Mouse (Mus musculus) layer of hippocampus, postnatal 36 days (tissue): Measurements from ENCODE around the gene Sbno2. TPM values are rescaled to one million over a fixed set of nuclear protein-coding genes. Genes with fewer than 3 reads are reported as not detected.

Experiments
- DNase-seq, 2 experiments: peaks; one replicate each; pipeline ENCODE4 v3.0.0; 2022
- total RNA-seq, 2 experiments: library from RNA; stranded (reverse); gene quantifications; 2 replicates each; pipeline ENCODE4 v1.2.3; 2021

Gene Sbno2
- total RNA-seq, 2 experiments from 2014 or later = 17.2 to 20.7 TPM

DNA sequence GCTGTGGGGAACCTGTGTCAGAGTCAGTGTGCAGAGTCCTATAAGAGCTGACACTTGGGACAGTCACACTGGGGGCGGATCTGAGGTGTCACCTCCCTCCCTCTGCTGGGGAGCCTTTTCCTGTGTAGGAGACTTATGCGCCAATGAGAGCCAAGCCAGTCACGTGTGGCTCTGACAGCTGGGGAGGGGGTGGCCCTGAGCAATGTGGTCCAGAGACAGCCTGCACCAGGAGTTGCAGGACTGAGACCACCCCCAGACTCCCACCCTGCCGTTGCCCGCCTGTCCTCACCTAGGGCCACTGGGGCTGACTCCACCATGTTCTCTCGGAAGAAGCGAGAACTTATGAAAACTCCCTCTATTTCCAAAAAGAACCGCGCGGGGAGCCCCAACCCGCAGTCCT is 88.9 kb downstream of the Sbno2 start, which contains the start of gene Arhgap45:
Gene Arhgap45, plus strand, starts transcription at position 143 of the 400 bp plus-strand sequence.
- no peak for DNase-seq

DNA sequence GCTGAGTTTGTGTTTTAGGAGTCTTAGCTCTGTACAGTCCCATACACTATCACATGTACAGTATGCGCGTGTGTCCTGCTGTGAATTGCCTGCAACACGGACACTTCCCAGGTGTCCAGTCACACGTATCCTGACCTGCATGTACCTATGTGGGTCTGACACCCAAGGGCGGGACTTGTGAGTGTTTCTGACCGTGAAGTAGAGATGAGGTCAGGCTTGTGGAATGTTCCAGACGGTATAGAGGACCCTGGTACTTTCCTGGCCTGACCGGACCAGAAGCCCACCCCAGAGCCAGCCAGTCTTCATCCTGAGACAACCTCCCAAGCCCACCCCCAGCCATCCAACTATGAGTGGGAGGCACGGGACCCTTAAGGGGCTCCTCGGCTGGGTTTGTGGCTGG is 89.8 kb downstream of the Sbno2 start:
- DNase-seq = no peak

DNA sequence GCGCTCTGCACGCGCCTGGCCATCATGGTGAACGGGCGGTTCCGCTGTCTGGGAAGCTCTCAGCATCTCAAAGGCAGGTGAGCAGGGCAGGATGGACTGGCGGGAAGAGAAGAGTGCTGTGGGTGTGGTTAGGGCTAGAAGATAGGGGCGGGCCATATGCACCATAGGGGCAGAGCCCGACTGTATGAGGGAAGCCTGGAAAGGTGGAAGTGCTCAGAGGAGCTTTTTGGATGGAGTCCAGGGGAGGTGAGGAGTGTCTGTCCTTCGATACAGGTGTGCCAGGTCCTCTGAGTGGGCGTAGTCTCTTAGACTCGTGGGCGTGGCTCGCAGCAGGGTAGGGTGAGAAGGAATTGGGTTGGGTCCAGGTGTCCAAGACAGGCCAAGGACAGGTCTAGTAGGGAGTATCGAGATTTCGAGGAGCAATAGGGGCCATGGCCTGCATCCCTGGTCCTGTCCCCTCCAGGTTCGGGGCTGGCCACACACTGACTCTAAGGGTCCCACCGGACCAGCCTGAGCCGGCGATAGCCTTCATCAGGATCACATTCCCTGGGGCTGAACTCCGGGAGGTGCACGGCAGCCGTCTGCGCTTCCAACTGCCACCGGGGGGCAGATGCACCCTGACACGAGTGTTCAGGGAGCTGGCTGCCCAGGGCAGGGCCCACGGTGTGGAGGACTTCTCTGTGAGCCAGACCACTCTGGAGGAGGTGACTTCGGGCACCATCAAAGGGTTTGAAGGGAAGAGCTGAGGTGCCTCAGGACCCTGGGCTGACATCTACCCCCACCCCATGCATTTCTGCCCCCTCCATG is 90.7 kb downstream of the Sbno2 start:
- DNase-seq = no peak

DNA sequence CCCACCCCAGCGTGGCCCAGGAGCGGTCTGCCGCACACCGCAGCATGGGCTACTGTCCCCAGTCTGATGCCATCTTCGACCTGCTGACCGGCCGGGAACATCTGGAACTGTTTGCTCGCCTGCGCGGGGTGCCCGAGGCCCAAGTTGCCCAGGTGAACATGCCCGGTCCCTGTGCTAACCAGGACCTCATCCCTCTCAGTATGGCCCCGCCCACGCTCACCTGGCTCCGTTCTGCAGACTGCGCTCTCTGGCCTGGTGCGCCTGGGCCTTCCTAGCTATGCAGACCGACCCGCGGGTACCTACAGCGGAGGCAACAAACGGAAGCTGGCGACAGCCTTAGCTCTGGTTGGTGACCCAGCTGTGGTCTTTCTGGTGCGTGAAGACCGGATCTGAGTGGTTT is 91.8 kb downstream of the Sbno2 start:
- DNase-seq = no peak

DNA sequence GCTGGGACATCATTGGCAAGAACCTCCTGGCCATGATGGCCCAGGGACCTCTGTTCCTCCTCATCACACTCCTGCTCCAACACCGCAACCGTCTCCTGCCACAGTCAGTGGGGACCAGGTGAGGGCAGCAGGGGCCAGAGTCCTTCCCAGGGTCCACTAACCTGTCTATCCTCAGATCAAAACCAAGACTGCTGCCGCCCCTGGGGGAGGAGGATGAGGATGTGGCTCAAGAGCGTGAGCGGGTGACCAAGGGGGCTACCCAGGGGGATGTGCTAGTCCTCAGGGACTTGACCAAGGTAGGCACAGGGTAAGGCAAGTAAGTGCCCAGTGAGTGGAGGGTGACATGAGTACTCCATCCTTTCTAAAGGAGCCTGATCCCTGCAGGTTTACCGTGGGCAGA is 93.6 kb downstream of the Sbno2 start:
- no peak for DNase-seq

Other genes starting within 250 kb of the Sbno2 start
- 1 to 10 TPM in 1 of 2 experiments, not detected in 1; 1.0 TPM for gene Prtn3, start 231.1 kb downstream of the Sbno2 start, total RNA-seq
- gene Plppr3, start 230.9 kb downstream of the Sbno2 start, total RNA-seq = 10 to 100 TPM; 28.4 to 28.7 TPM
- gene Elane, start 219.3 kb downstream of the Sbno2 start, total RNA-seq = not detected
- gene Cfd, start 214.7 kb downstream of the Sbno2 start, total RNA-seq = not detected
- 10 to 100 TPM; 53.0 to 54.1 TPM for gene Med16, start 196.6 kb downstream of the Sbno2 start, total RNA-seq
- not detected for gene Gm26602, start 194.7 kb downstream of the Sbno2 start, total RNA-seq
- 1 to 10 TPM; 6.4 to 6.8 TPM for gene Kiss1r, start 188.6 kb downstream of the Sbno2 start, total RNA-seq
- 100 to 1,000 TPM; 397 to 399 TPM for gene R3hdm4, start 184.4 kb downstream of the Sbno2 start, total RNA-seq
- gene Arid3a, start 178.5 kb downstream of the Sbno2 start, total RNA-seq = 1 to 10 TPM; 4.8 to 5.1 TPM
- 10 to 100 TPM; 43.2 to 48.2 TPM for gene Wdr18, start 145.4 kb downstream of the Sbno2 start, total RNA-seq
- gene Grin3b, start 134.9 kb downstream of the Sbno2 start, total RNA-seq = under 1 TPM; 0.10 TPM
- 100 to 1,000 TPM; 117 to 124 TPM for gene Tmem259, start 121.2 kb downstream of the Sbno2 start, total RNA-seq
- gene Cnn2, start 117.0 kb downstream of the Sbno2 start, total RNA-seq = 1 to 10 TPM; 5.5 to 6.6 TPM
- gene Abca7, start 109.1 kb downstream of the Sbno2 start, total RNA-seq = 10 to 100 TPM; 10.9 to 11.0 TPM
- 1 to 10 TPM; 3.2 to 4.2 TPM for gene Arhgap45, start 88.9 kb downstream of the Sbno2 start, total RNA-seq
- 10 to 100 TPM; 74.8 to 86.0 TPM for gene Polr2e, start 65.8 kb downstream of the Sbno2 start, total RNA-seq
- 100 to 1,000 TPM; 445 to 446 TPM for gene Gpx4, start 58.4 kb downstream of the Sbno2 start, total RNA-seq
- 10 to 100 TPM; 93.3 to 95.9 TPM for gene Stk11, start 10.2 kb upstream of the Sbno2 start, total RNA-seq
- gene Atp5d, start 33.1 kb upstream of the Sbno2 start, total RNA-seq = 100 to 1,000 TPM; 324 to 369 TPM
- 100 to 1,000 TPM; 336 to 379 TPM for gene Cbarp, start 35.3 kb upstream of the Sbno2 start, total RNA-seq
- gene Midn, start 42.7 kb upstream of the Sbno2 start, total RNA-seq = 10 to 100 TPM; 58.9 to 62.6 TPM
- gene Cirbp, start 60.4 kb upstream of the Sbno2 start, total RNA-seq = 10 to 100 TPM; 58.5 to 63.4 TPM
- 1 to 10 TPM; 6.4 to 6.9 TPM for gene 1600002K03Rik, start 67.4 kb upstream of the Sbno2 start, total RNA-seq
- gene Efna2, start 73.9 kb upstream of the Sbno2 start, total RNA-seq = 1 to 10 TPM; 9.0 to 9.6 TPM
- gene Mum1, start 120.9 kb upstream of the Sbno2 start, total RNA-seq = 10 to 100 TPM; 35.6 to 39.6 TPM
- gene Ndufs7, start 143.6 kb upstream of the Sbno2 start, total RNA-seq = 100 to 1,000 TPM; 199 to 204 TPM
- gene Gamt, start 155.4 kb upstream of the Sbno2 start, total RNA-seq = 10 to 100 TPM; 37.7 to 39.1 TPM
- 100 to 1,000 TPM in 1 of 2 experiments, 10 to 100 TPM in 1; 82.6 to 100 TPM for gene Dazap1, start 155.9 kb upstream of the Sbno2 start, total RNA-seq
- 100 to 1,000 TPM; 755 to 823 TPM for gene Rps15, start 186.9 kb upstream of the Sbno2 start, total RNA-seq
- gene Apc2, start 190.4 kb upstream of the Sbno2 start, total RNA-seq = 10 to 100 TPM; 98.3 to 98.4 TPM
- 10 to 100 TPM; 22.4 to 23.0 TPM for gene 2310011J03Rik, start 215.0 kb upstream of the Sbno2 start, total RNA-seq
- gene Pcsk4, start 223.9 kb upstream of the Sbno2 start, total RNA-seq = 1 to 10 TPM; 2.2 to 2.6 TPM
- 10 to 100 TPM in 1 of 2 experiments, 1 to 10 TPM in 1; 8.6 to 10.3 TPM for gene Reep6, start 224.4 kb upstream of the Sbno2 start, total RNA-seq
- gene Adamtsl5, start 242.8 kb upstream of the Sbno2 start, total RNA-seq = 1 to 10 TPM; 4.9 to 5.2 TPM